Mouse (Mus musculus): ENCODE measurements around the gene Napa. TPM values are rescaled to one million over a fixed set of nuclear protein-coding genes. Genes with fewer than 3 reads are reported as not detected.

The Napa gene
- polyA plus RNA-seq, 1 experiment from 2014 or later, result 168 TPM

DNA sequence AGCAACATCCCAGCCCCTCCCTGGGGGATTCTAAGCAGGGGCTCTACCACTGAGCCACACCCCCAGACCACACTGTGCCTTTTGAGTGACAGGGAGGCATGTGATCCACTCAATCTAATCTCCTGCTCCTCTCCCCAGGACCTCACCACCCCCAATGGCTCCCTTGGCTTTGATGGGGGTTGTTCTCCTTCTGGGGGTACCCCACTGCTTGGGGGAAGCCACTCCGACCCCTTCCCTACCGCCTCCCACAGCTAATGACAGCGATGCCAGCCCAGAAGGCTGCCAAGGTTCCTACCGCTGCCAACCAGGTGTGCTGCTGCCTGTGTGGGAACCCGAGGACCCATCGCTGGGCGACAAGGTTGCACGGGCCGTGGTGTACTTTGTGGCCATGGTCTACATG, 35.4 kb downstream of the Napa start:
- no peak for ATAC-seq (replicated peaks; ENCODE audit: extremely low read depth, insufficient read depth, low FRiP score)
- Histone ChIP-seq H3K4me1 (ENCODE audit: control insufficient read depth, insufficient read depth, low read length) (peaks cover 14% of the 10 kb centered on the region), H3K27me3 (ENCODE audit: control insufficient read depth, insufficient read depth, low read length) (peaks cover 5% of the 10 kb centered on the region; the same call in 1 of the 2 replicates), H3K4me3 (ENCODE audit: low read length) (no peak overlapping the region), H3K9ac (ENCODE audit: low read length) (no peak overlapping the region), H3K27ac (ENCODE audit: low read length) (no peak overlapping the region), H3K9me3 (replicated peaks; ENCODE audit: control insufficient read depth, low read length) (no peaks in the 10 kb centered on the region), H3K4me2 (ENCODE audit: low read depth, low read length) (no peak overlapping the region), H3K36me3 (ENCODE audit: control insufficient read depth, insufficient read depth) (no peaks in the 10 kb centered on the region)
- 91% methylated on average over 9 of the region's 9 CpGs for WGBS

DNA sequence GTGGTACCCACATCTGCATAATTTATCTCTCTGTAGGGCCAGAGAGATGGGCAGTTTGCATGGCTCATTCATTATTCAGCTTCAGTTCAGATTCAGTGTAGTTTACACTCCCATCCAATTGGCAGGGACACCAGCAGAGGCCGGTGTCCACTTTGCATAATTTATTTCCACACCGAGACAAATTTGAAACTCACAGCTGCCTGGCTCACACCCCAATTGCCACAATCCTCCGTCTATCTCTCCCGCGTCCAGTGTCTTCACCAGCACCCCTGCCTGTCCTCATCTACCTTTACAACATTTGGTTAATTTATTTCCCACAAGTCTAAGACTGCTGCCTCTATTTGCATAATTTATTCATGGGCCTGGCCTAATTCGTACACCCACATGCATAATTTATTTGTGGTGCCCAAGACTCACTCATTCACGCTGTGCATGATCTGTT, 36.7 kb downstream of the Napa start:
- no peak for ATAC-seq (replicated peaks; ENCODE audit: extremely low read depth, insufficient read depth, low FRiP score)
- H3K27ac ChIP-seq (ENCODE audit: low read length), result no peak overlapping the region
- H3K9ac ChIP-seq (ENCODE audit: low read length), result no peak overlapping the region
- no peaks in the 10 kb centered on the region for H3K9me3 ChIP-seq (replicated peaks; ENCODE audit: control insufficient read depth, low read length)
- no peaks in the 10 kb centered on the region for H3K36me3 ChIP-seq (ENCODE audit: control insufficient read depth, insufficient read depth)
- H3K4me3 ChIP-seq (ENCODE audit: low read length), result no peak overlapping the region
- 75% methylated on average over 7 of the region's 7 CpGs for WGBS
- H3K4me2 ChIP-seq (ENCODE audit: low read depth, low read length), result no peak overlapping the region
- peaks cover 9% of the 10 kb centered on the region for H3K4me1 ChIP-seq (ENCODE audit: control insufficient read depth, insufficient read depth, low read length)
- H3K27me3 ChIP-seq (ENCODE audit: control insufficient read depth, insufficient read depth, low read length), result peaks cover 5% of the 10 kb centered on the region; the same call in 1 of the 2 replicates

DNA sequence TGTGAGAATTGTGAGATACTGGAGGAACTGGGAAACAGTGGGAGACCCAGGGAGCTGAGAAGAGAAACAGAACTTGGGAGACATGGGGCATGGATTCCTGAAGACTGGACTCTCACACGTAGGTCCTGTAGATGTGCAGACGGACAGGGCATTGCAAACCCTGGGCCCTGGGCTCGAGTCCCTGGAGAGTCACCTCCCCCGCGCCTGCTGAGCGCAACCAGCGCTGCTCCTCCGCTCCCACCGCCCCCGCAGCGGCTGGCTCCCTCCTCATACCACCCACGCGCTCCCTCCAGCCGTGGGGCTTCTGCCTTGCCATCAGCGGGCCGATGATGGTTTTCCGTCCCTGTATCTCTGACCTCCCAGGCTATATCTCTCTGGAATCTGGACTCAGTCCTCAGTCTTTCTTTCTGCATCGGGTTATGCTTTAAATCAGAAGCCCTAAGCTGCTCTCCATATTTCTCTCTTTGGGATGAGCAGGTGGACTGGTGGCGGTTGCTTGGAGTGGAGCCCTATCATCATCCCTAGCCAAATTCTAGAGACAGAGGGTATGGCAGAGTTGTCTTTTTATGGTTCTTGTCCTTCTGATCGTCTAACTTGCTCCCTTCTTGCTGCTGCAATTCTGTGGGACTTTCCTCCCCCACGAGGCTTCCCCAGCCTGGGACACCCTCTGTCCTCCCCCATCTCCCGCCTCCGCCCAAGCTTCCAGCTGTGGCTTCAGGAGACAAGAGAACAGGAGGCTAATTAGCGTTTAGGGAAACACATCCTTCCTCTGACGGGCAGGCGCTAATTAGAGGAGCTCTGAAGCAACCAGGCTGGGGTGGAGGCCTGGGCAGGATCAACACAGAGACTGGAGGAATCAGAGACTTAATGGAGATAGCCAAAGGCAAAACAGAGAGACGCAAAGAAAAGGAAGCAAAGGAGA, 48.5 kb downstream of the Napa start:
- H3K4me3 ChIP-seq (ENCODE audit: low read length), result no peak overlapping the region
- H3K4me1 ChIP-seq (ENCODE audit: control insufficient read depth, insufficient read depth, low read length), result no peaks in the 10 kb centered on the region
- H3K27me3 ChIP-seq (ENCODE audit: control insufficient read depth, insufficient read depth, low read length), result peaks cover 14% of the 10 kb centered on the region
- no peaks in the 10 kb centered on the region for H3K36me3 ChIP-seq (ENCODE audit: control insufficient read depth, insufficient read depth)
- no peak overlapping the region for H3K4me2 ChIP-seq (ENCODE audit: low read depth, low read length)
- H3K9ac ChIP-seq (ENCODE audit: low read length), result no peak overlapping the region
- H3K27ac ChIP-seq (ENCODE audit: low read length), result no peak overlapping the region
- ATAC-seq (replicated peaks; ENCODE audit: extremely low read depth, insufficient read depth, low FRiP score), result no peak
- H3K9me3 ChIP-seq (replicated peaks; ENCODE audit: control insufficient read depth, low read length), result no peaks in the 10 kb centered on the region
- 32% methylated on average over 27 of the region's 27 CpGs for WGBS

DNA sequence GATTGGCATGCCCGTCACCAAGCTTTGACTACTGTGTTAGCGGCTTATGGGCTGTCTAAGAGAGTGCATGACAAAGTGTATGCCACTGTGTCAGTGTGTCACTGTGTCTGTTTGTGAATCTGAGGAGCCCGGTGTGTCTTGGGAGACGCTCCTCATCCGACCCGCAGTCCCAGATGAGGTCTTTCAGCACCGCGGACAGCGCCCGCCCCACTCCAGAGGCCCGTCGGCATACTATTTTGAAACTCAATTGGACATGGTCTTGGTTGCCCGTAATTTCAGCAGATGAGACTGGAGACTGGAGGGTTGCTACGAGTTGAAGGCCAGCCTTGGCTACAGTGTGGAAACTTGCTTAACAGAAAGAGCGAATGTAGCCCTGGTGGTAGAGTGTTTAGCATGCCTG, 49.4 kb downstream of the Napa start:
- H3K4me2 ChIP-seq (ENCODE audit: low read depth, low read length), result no peak overlapping the region
- no peaks in the 10 kb centered on the region for H3K4me1 ChIP-seq (ENCODE audit: control insufficient read depth, insufficient read depth, low read length)
- H3K9ac ChIP-seq (ENCODE audit: low read length), result no peak overlapping the region
- H3K27ac ChIP-seq (ENCODE audit: low read length), result no peak overlapping the region
- H3K36me3 ChIP-seq (ENCODE audit: control insufficient read depth, insufficient read depth), result no peaks in the 10 kb centered on the region
- no peak overlapping the region for H3K4me3 ChIP-seq (ENCODE audit: low read length)
- H3K27me3 ChIP-seq (ENCODE audit: control insufficient read depth, insufficient read depth, low read length), result peaks cover 14% of the 10 kb centered on the region
- WGBS, result 12% methylated on average over 15 of the region's 15 CpGs
- no peaks in the 10 kb centered on the region for H3K9me3 ChIP-seq (replicated peaks; ENCODE audit: control insufficient read depth, low read length)
- ATAC-seq (replicated peaks; ENCODE audit: extremely low read depth, insufficient read depth, low FRiP score), result no peak

DNA sequence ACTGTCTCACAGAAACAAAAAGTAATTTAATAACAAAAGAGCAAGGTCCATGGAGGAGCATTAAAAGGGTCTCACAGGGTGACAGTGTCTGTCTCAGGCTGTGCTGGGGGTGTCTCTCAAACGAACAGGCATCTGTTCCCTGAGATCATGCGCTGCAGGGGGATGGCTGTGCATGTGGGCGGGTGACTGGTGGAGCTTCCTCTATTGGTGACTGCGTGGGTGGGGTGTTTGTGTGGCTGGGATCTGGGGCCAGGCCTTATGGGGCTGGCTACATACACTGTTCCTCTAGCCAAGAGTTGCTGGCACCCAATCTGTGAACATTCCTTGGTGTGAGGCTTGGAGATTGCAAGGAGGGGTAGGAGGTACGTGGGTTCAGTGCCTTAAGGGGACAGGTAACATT, 51.0 kb downstream of the Napa start:
- no peak overlapping the region for H3K27ac ChIP-seq (ENCODE audit: low read length)
- H3K4me3 ChIP-seq (ENCODE audit: low read length), result no peak overlapping the region
- H3K36me3 ChIP-seq (ENCODE audit: control insufficient read depth, insufficient read depth), result no peaks in the 10 kb centered on the region
- H3K4me1 ChIP-seq (ENCODE audit: control insufficient read depth, insufficient read depth, low read length), result no peaks in the 10 kb centered on the region
- H3K9ac ChIP-seq (ENCODE audit: low read length), result no peak overlapping the region
- H3K9me3 ChIP-seq (replicated peaks; ENCODE audit: control insufficient read depth, low read length), result no peaks in the 10 kb centered on the region
- WGBS, result 44% methylated on average over 5 of the region's 5 CpGs
- H3K4me2 ChIP-seq (ENCODE audit: low read depth, low read length), result no peak overlapping the region
- no peak for ATAC-seq (replicated peaks; ENCODE audit: extremely low read depth, insufficient read depth, low FRiP score)
- peaks cover 14% of the 10 kb centered on the region for H3K27me3 ChIP-seq (ENCODE audit: control insufficient read depth, insufficient read depth, low read length)

DNA sequence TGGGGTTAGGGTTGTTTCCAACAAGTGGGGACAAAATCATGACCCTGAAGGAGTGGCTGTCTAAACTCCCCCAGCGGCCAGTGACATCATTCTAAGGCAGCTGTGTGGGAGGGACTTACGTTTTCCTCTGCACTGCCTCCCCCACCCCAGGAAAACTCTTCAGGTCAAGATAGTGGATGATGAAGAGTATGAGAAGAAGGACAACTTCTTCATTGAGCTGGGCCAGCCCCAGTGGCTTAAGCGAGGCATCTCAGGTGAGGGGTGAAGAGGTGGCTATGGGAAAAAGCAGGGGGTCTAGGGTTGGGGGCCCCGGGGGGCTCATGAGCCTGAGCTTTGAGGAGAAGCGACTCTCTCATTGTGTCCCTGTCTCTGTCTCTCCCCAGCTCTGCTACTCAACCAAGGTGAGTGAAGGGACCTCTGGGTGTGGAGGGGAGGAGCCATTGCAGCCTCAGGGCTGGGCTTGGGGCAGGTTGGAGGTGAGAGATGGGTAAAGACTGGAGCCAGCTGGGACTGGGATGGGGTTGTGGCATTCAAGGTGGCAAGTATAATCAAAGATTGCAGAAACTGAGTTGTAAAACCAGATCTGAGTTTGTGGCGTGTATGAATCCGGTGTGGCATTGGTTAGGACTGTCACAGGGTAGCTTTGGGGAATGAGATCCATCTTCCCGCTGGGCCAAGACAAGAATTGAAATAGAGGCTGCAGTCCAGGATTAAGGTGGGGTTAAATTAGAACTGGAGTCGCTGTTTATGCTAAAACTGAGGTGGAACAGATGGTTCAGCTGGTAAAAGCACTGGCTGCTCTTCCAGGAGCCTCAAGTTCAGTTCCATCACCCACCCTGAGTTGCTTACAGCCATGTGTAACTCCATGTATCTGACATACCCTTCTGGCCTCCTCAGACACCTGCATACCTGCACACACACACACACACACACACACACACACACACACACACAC, 52.2 kb downstream of the Napa start:
- Histone ChIP-seq H3K4me2 (ENCODE audit: low read depth, low read length) (no peak overlapping the region), H3K9me3 (replicated peaks; ENCODE audit: control insufficient read depth, low read length) (no peaks in the 10 kb centered on the region), H3K4me1 (ENCODE audit: control insufficient read depth, insufficient read depth, low read length) (peaks cover 6% of the 10 kb centered on the region), H3K9ac (ENCODE audit: low read length) (no peak overlapping the region), H3K4me3 (ENCODE audit: low read length) (no peak overlapping the region), H3K36me3 (ENCODE audit: control insufficient read depth, insufficient read depth) (no peaks in the 10 kb centered on the region), H3K27ac (ENCODE audit: low read length) (no peak overlapping the region), H3K27me3 (ENCODE audit: control insufficient read depth, insufficient read depth, low read length) (peaks cover 14% of the 10 kb centered on the region)
- 58% methylated on average over 9 of the region's 9 CpGs for WGBS
- no peak for ATAC-seq (replicated peaks; ENCODE audit: extremely low read depth, insufficient read depth, low FRiP score)

DNA sequence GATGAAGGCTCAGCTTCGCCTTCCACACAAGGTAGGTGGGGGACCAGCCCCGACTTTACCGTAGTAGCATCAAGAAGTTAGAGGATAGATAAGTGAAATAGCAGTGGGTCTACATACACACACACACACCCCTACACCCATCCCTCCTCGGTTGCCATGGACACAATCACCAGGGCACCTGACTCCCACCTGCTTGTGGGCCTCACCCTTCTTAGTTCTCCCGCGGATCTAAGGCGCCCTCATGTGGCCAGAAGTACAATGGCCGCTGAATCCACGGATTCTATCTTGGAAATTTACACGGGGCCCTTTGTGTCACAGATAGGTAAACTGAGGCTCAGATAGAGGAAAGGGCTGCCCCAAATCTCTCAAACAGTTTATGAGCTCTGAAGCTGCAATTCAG, 55.3 kb downstream of the Napa start:
- no peak overlapping the region for H3K9ac ChIP-seq (ENCODE audit: low read length)
- WGBS, result 13% methylated on average over 10 of the region's 10 CpGs

DNA sequence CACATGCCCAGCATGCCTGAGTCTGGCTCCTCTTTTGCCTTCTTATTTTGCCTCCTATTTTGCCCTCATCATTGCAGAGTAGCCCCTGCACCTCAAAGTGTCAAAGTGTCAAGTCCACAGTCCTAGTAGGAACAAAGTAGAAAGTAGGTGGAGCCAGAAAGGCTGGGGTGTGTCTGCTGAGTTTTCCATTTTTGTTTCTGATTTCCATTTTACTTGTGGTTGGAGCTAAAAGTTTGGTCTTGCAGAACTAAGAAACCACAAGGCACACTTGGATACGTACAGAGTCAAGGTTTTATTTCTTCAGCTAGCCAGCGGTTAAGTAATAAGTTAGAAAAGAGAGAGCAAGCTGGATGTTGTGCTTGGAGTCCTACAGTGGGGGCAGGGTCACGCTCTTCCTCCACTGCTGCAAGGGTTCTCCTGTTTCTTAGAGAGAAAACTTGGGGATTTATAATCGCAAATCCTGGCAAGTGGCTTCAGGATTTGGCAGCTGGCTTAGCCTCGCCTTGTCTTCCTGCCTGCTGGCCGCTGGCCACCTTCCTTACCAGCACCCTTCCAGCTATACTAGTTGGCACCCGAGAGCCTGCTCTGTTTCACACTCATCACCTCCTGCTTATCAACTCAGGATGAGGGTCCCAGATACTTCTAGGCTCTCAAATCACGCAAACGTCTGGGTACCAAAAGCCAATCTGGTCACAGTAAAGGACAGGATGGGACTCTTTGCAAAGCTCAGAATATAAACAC, 57.0 kb downstream of the Napa start:
- H3K27ac ChIP-seq (ENCODE audit: low read length), result peak overlapping the region; percentile 77
- no peaks in the 10 kb centered on the region for H3K36me3 ChIP-seq (ENCODE audit: control insufficient read depth, insufficient read depth)
- no peak overlapping the region for H3K9ac ChIP-seq (ENCODE audit: low read length)
- 0 out of 2 replicates have a peak overlapping the region, but pooled peaks have one; percentile 30 for H3K4me2 ChIP-seq (ENCODE audit: low read depth, low read length)
- H3K27me3 ChIP-seq (ENCODE audit: control insufficient read depth, insufficient read depth, low read length), result peaks cover 8% of the 10 kb centered on the region
- H3K9me3 ChIP-seq (replicated peaks; ENCODE audit: control insufficient read depth, low read length), result no peaks in the 10 kb centered on the region
- 35% methylated on average over 9 of the region's 9 CpGs for WGBS
- ATAC-seq (replicated peaks; ENCODE audit: extremely low read depth, insufficient read depth, low FRiP score), result peak; percentile 67
- peaks cover 14% of the 10 kb centered on the region for H3K4me1 ChIP-seq (ENCODE audit: control insufficient read depth, insufficient read depth, low read length)
- no peak overlapping the region for H3K4me3 ChIP-seq (ENCODE audit: low read length)

More for the DNA sequence above, 55.3 kb downstream of the Napa start:
- Histone ChIP-seq H3K4me2 (ENCODE audit: low read depth, low read length) (no peak overlapping the region), H3K9me3 (replicated peaks; ENCODE audit: control insufficient read depth, low read length) (no peaks in the 10 kb centered on the region), H3K4me3 (ENCODE audit: low read length) (no peak overlapping the region), H3K27me3 (ENCODE audit: control insufficient read depth, insufficient read depth, low read length) (0 out of 2 replicates have a peak, but pooled peaks cover 4% of the 10 kb centered on the region), H3K36me3 (ENCODE audit: control insufficient read depth, insufficient read depth) (no peaks in the 10 kb centered on the region), H3K4me1 (ENCODE audit: control insufficient read depth, insufficient read depth, low read length) (peaks cover 14% of the 10 kb centered on the region), H3K27ac (ENCODE audit: low read length) (no peak overlapping the region)
- no peak for ATAC-seq (replicated peaks; ENCODE audit: extremely low read depth, insufficient read depth, low FRiP score)

Measured in heart, embryonic 16.5 days (tissue).